ENCODE assay signal across 9 mouse cellular contexts in genomic region chr2:33843642-33844041, GRCm38 (mm10). TPM values are rescaled to one million over a fixed set of nuclear protein-coding genes. Genes with fewer than 3 reads are reported as not detected.
A peak's percentile ranks its signal among the peaks of the same experiment; 100 is the strongest.
DNase-seq lines count a peak whose midpoint lies in the region; ATAC-seq and TF ChIP-seq lines count a peak whose summit lies in the region.
"Had no signal": no experiment of that assay in that cellular context is flagged by ENCODE, and none has a peak within 500 bp of the region (broad histone marks: within the 10 kb centered on the region; RNA-seq: fewer than 3 reads in every experiment).

No protein-coding gene starts in this region.

- peaks cover 80% of the 10 kb centered on the region for H3K4me1 ChIP-seq in heart, embryonic 13.5 days
- H3K4me1 ChIP-seq in midbrain, embryonic 12.5 days = peaks cover 24% of the 10 kb centered on the region; the same call in 1 of the 2 replicates
- peaks cover 6% of the 10 kb centered on the region; the same call in 1 of the 2 replicates for H3K4me1 ChIP-seq in midbrain, postnatal 0 days (ENCODE audit: insufficient read depth, low read length)
- H3K4me1 ChIP-seq in limb, embryonic 11.5 days (ENCODE audit: control insufficient read depth, insufficient read depth, low read length) = peaks cover 21% of the 10 kb centered on the region

- 13% methylated on average over 2 of the region's 2 CpGs for WGBS in heart, embryonic 13.5 days
- 82% methylated on average over 2 of the region's 2 CpGs for whole genome bisulfite sequencing in midbrain, embryonic 12.5 days
- WGBS in midbrain, postnatal 0 days = 74% methylated on average over 2 of the region's 2 CpGs
- 47% methylated on average over 2 of the region's 2 CpGs for WGBS in limb, embryonic 11.5 days

- peaks cover 63% of the 10 kb centered on the region for H3K27me3 ChIP-seq in heart, embryonic 13.5 days (replicated peaks)
- no peaks in the 10 kb centered on the region for H3K27me3 ChIP-seq in midbrain, embryonic 12.5 days
- H3K27me3 ChIP-seq in midbrain, postnatal 0 days (ENCODE audit: insufficient read depth, low read length) = no peaks in the 10 kb centered on the region
- no peaks in the 10 kb centered on the region for H3K27me3 ChIP-seq in limb, embryonic 11.5 days (ENCODE audit: control insufficient read depth, insufficient read depth, low read length)
- H3K27me3 ChIP-seq: hindbrain, embryonic 15.5 days had no signal

- H3K36me3 ChIP-seq in heart, embryonic 13.5 days = no peaks in the 10 kb centered on the region
- peaks cover 15% of the 10 kb centered on the region; the same call in 1 of the 2 replicates for H3K36me3 ChIP-seq in midbrain, embryonic 12.5 days
- peaks cover 3% of the 10 kb centered on the region; the same call in 1 of the 2 replicates for H3K36me3 ChIP-seq in midbrain, postnatal 0 days (ENCODE audit: insufficient read depth, low read length)
- no peaks in the 10 kb centered on the region for H3K36me3 ChIP-seq in limb, embryonic 11.5 days (ENCODE audit: control insufficient read depth, insufficient read depth, low read length)
- H3K36me3 ChIP-seq: hindbrain, embryonic 15.5 days had no signal

- H3K9ac ChIP-seq in heart, embryonic 13.5 days = no peak overlapping the region
- no peak overlapping the region for H3K9ac ChIP-seq in midbrain, embryonic 12.5 days (replicated peaks)
- H3K9ac ChIP-seq in midbrain, postnatal 0 days (replicated peaks; ENCODE audit: low read length, poor library complexity, severe bottlenecking) = no peak overlapping the region
- no peak overlapping the region for H3K9ac ChIP-seq in limb, embryonic 11.5 days (ENCODE audit: low read length)
- H3K9ac ChIP-seq: hindbrain, embryonic 15.5 days had no signal

- no peak overlapping the region for H3K4me2 ChIP-seq in heart, embryonic 13.5 days
- H3K4me2 ChIP-seq in midbrain, embryonic 12.5 days (replicated peaks) = no peak overlapping the region
- H3K4me2 ChIP-seq in midbrain, postnatal 0 days (ENCODE audit: low read depth, low read length, poor library complexity, severe bottlenecking) = no peak overlapping the region
- no peak overlapping the region for H3K4me2 ChIP-seq in limb, embryonic 11.5 days (ENCODE audit: low read depth, severe bottlenecking)
- H3K4me2 ChIP-seq: hindbrain, embryonic 15.5 days had no signal

- no peak overlapping the region for H3K4me3 ChIP-seq in heart, embryonic 13.5 days
- no peak overlapping the region for H3K4me3 ChIP-seq in midbrain, embryonic 12.5 days
- no peak overlapping the region for H3K4me3 ChIP-seq in midbrain, postnatal 0 days (ENCODE audit: low read depth, low read length)
- H3K4me3 ChIP-seq in limb, embryonic 11.5 days (ENCODE audit: low read depth, low read length) = no peak overlapping the region
- H3K4me3 ChIP-seq: hindbrain, embryonic 15.5 days had no signal

- ATAC-seq in heart, embryonic 13.5 days (ENCODE audit: extremely low read depth, insufficient number of reproducible peaks, low FRiP score, low TSS enrichment) = peak; percentile 56
- ATAC-seq in midbrain, embryonic 12.5 days (ENCODE audit: low FRiP score, low read depth) = no peak
- ATAC-seq in midbrain, postnatal 0 days (ENCODE audit: low FRiP score) = no peak
- ATAC-seq in limb, embryonic 11.5 days (ENCODE audit: insufficient number of reproducible peaks, low FRiP score, low TSS enrichment, low read depth) = no peak

- intact Hi-C loops in heart, postnatal 25 days (cut with DNase I) = no loop called here

- TF ChIP-seq CTCF in midbrain, postnatal 0 days (IDR thresholded peaks at IDR 0.05) = no peak

- peak overlapping the region; percentile 68 for H3K27ac ChIP-seq in heart, embryonic 13.5 days (replicated peaks)
- H3K27ac ChIP-seq in midbrain, embryonic 12.5 days (replicated peaks) = peak overlapping the region; percentile 56; the same call in 1 of the 2 replicates
- H3K27ac ChIP-seq in midbrain, postnatal 0 days (ENCODE audit: low read depth, low read length) = no peak overlapping the region
- 0 out of 2 replicates have a peak overlapping the region, but pooled peaks have one; percentile 14 for H3K27ac ChIP-seq in limb, embryonic 11.5 days (replicated peaks; ENCODE audit: low read depth, low read length)
- H3K27ac ChIP-seq: hindbrain, embryonic 15.5 days had no signal

- DNase-seq in heart, postnatal 25 days (ENCODE audit: low spot score) = no peak
- no peak for DNase-seq in midbrain, postnatal 0 days (ENCODE audit: low spot score)
- DNase-seq in limb, embryonic 11.5 days (ENCODE audit: low spot score) = no peak
- DNase-seq in spleen, postnatal 36 days (ENCODE audit: low spot score in 2 of 2) = peak; percentile 40 to 59
- no peak for DNase-seq in adrenal gland, postnatal 14 days
- no peak for DNase-seq in kidney, postnatal 14 days

- H3K9me3 ChIP-seq in heart, embryonic 13.5 days = no peaks in the 10 kb centered on the region
- H3K9me3 ChIP-seq in midbrain, embryonic 12.5 days = no peaks in the 10 kb centered on the region
- no peaks in the 10 kb centered on the region for H3K9me3 ChIP-seq in midbrain, postnatal 0 days (ENCODE audit: low read length)
- H3K9me3 ChIP-seq in limb, embryonic 11.5 days (ENCODE audit: control insufficient read depth, low read length) = no peaks in the 10 kb centered on the region
- H3K9me3 ChIP-seq: hindbrain, embryonic 15.5 days had no signal

RNA-seq across cellular contexts. Expression of gene Mvb12b, which starts 44.1 kb away (rescaled TPM):
- polyA plus RNA-seq in heart, embryonic 13.5 days (2015; fragmentation: Nextera tagmentation; extraction: Ambion mirVana) = 10.9 and 11.3 TPM in 2 replicates
- 10 to 100 TPM; 17.8 to 18.9 TPM for total RNA-seq in heart, postnatal 25 days (2021)
- polyA plus RNA-seq in midbrain, embryonic 12.5 days (2016; fragmentation: Nextera tagmentation; extraction: Ambion mirVana) = 55.6 and 58.3 TPM in 2 replicates
- total RNA-seq in midbrain, postnatal 0 days (2014; rRNA removed) = 133 and 155 TPM in 2 replicates
- 48.8 and 68.1 TPM in 2 replicates for polyA plus RNA-seq in midbrain, postnatal 0 days (2015; fragmentation: Nextera tagmentation; extraction: Ambion mirVana)
- 16.9 and 18.5 TPM in 2 replicates for polyA plus RNA-seq in limb, embryonic 11.5 days (2014; fragmentation: Nextera tagmentation; extraction: Ambion mirVana)
- total RNA-seq in adrenal gland, postnatal 14 days (2021) = 17.7 and 19.0 TPM in 2 replicates

Comparison
In these comparisons a context has a peak if more than half of its experiments do, and no peak if none do; other contexts are left out.
1. DNase-seq: peak in spleen, postnatal 36 days (2 of 2); none in heart, postnatal 25 days (single experiment), midbrain, postnatal 0 days (single experiment), limb, embryonic 11.5 days (single experiment), adrenal gland, postnatal 14 days (single experiment) and kidney, postnatal 14 days (single experiment).